Mouse (Mus musculus): ENCODE measurements around the gene Nox1.

DNA sequence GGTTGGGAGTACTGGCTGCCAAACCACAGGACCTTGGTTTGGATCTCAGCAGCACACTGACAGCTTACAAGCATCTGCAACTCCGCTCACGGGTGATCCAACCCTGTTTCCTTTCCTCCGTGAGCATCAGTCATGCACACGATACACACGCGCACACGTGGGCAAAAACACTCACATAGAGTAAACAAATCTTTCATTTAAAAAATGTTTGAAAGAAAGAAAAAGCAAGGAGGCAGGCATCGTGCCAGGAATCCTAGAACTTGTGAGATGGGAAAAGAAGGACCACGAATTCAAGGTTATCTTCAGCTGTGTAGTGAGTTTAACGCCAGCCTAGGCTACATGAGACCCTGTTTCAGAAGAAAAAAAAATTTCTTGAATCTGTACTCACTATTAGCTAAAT lies 24.2 kb upstream of the Nox1 start:
- no peak for TF ChIP-seq CTCF (IDR thresholded peaks at IDR 0.05; ENCODE audit: low read depth, low read length)
- no peak for TF ChIP-seq POLR2A (IDR thresholded peaks at IDR 0.05; ENCODE audit: extremely low read depth, insufficient read depth, low read length)
